Mouse (Mus musculus) liver, adult 2 months (tissue): ENCODE data around the gene Kalrn.

ENCODE experiments used
- CTCF ChIP-seq: fragments of 200-500 bp; IDR thresholded peaks from 2 replicates; pipeline ENCODE4 v1.5.1; 2011; ENCODE audit warnings: low read depth, low read length, control low read depth
- POLR2A ChIP-seq: fragments of 200-500 bp; IDR thresholded peaks from 2 replicates; pipeline ENCODE4 v1.6.1; 2011; ENCODE audit warnings: low read length, control low read depth; ENCODE audit not compliant: insufficient read depth; ENCODE audit errors: extremely low read depth

DNA sequence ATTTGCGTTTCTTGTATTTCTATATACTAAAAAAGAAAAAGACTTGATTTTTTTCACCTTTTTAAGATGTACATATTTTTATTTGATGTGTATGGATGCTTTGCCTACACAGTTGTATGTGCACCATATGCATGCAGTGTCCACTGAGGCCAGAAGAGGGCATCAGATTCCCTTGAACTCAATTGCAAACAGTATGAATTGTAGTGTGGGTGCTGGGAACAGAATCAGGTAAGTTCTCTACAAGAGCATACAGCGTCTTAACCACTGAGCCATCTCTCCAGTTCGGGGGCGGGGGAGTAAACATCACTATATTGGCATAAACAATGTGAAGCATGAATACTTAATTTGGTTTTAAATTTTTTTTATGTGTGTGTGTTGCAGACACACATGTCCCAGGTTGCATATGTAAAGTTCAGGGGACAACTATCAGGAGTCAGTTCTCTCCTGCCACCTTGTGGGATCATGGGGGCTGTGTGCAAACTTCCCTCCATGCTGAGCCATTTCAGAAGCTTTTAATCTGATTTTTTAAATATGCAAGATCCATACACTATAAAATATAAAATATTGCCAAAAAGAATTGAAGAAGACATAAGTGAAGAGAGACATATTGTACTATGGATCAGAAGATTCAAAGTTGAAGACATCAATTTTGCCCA lies 6.5 kb upstream of the Kalrn start:
- TF ChIP-seq POLR2A (no peak), CTCF (no peak)
